Mouse (Mus musculus) C2C12 (cell line): ENCODE measurements around the gene Tcl1b2.
"Not testable (repeated sequence)": the region's sequence is repeated elsewhere in the genome, so short reads cannot be mapped to it uniquely, and the experiment has no call there.

Experiments
- CEBPB ChIP-seq: IDR thresholded peaks from one replicate; pipeline ENCODE4 v1.6.1; 2011; ENCODE audit warnings: low read depth, mild to moderate bottlenecking, control low read depth, moderate library complexity
- CTCF ChIP-seq: IDR thresholded peaks from one replicate; pipeline ENCODE4 v1.5.1; 2011; ENCODE audit not compliant: control insufficient read depth, insufficient read depth, insufficient read length
- FOSL1 ChIP-seq: IDR thresholded peaks from one replicate; pipeline ENCODE4 v1.8.0; 2011; ENCODE audit warnings: mild to moderate bottlenecking, low read length; ENCODE audit not compliant: poor library complexity, insufficient read depth, severe bottlenecking
- MYOG ChIP-seq: IDR thresholded peaks from one replicate; pipeline ENCODE4 v1.6.1; 2011; ENCODE audit not compliant: control insufficient read depth, insufficient read length; ENCODE audit errors: extremely low read depth
- USF1 ChIP-seq: IDR thresholded peaks from one replicate; pipeline ENCODE4 v1.6.1; 2011; ENCODE audit warnings: low read depth, mild to moderate bottlenecking, control low read depth, moderate library complexity

DNA sequence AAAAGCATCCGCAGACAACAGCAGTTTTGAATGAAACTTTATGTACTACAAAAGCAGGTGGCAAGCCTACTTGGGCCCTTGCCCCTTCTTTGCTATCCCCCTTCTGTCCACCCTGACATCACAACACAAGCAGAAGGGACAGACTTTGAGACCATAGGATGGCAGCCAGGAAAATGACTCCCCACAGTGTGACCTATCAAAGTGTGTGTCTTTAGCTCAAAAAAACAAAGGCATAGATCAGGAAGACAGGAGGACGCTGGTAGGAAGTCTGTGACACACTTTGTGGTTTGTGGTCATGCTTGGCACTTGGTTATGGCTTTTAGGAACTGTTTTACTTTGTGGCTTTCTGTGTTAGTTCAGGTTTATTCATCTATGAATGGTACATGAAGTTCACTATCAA lies 11.6 kb upstream of the Tcl1b2 start:
- TF ChIP-seq CTCF, USF1, FOSL1, MYOG, CEBPB: not testable (repeated sequence)
